Mouse (Mus musculus): ENCODE results near the gene Gabbr2.
A peak's percentile ranks its signal among the peaks of the same experiment; 100 is the strongest.

The Gabbr2 gene

DNA sequence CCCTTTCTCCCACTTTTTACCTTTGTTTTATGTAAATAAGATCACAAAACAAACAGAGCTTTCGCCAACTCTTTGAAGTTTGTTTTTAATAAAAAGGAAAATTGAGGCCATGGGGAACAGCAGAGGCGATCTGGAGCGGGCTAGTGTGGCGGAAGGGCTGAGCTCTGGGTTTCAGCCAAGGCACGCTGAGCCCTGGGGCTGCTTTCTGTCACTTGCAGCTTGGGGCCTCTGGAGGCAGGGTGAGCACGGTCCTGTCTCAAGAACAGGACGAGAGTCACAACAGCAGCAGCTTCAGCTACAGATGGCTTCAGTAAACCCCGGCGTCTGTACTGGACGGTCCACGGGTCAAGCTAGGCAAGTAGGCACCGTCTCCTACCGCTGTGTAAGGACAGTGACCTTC is 132.8 kb downstream of the Gabbr2 start:
- DNase-seq, result peak; percentile 81 to 85

DNA sequence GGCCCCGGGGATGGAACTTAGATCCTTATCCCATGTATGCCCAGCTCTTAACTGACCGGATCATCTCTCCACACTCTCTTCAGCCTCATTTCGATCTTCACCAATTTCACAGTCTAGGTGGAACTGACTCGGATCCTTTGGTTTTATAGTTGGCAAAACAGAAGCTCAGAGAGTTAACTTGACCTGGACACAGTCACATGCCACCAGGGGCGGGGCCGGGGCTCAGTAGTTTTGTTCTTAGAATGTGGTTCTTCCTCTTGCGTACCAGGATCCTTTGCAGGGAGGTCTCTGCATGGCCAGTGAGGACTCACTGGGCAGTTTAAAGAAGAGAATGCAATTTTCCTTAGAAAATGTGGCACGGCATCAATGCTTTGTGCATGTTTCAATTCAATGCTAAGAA is 135.5 kb downstream of the Gabbr2 start:
- no peak for DNase-seq

DNA sequence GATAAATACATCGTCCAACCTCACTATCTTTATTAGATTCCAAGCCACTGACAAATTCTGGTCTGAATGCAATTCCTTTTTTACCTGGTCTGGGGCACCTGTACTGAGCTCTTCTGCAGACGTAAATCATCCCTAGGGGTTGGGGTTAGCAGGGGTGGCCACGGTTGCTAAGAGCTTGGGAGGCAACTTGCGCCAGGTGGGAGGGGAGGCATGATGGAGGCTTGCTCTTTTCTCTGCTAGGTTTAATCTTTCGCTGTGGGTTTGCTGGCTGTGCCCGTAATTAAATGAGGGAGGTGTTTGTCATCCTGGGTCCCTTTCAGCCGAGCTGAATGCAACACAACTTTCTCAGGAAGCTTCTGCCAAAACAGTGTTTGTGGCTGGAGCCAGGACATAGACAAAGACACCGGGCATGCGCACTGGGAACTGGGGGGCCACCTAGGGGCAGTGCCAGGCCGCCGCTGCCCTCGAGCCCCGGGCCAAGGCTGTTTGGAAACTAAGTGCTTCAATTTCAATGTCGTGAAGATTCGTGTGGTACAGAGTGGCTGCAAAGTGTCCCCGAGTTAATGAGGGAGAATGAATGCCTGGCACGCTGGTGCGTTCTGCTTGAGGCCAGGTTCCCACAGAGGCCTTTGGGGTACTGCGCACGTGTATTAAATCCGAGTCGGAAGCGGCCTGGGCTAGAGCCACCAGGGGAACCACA is 136.8 kb downstream of the Gabbr2 start:
- peak; percentile 39 to 47 for DNase-seq

DNA sequence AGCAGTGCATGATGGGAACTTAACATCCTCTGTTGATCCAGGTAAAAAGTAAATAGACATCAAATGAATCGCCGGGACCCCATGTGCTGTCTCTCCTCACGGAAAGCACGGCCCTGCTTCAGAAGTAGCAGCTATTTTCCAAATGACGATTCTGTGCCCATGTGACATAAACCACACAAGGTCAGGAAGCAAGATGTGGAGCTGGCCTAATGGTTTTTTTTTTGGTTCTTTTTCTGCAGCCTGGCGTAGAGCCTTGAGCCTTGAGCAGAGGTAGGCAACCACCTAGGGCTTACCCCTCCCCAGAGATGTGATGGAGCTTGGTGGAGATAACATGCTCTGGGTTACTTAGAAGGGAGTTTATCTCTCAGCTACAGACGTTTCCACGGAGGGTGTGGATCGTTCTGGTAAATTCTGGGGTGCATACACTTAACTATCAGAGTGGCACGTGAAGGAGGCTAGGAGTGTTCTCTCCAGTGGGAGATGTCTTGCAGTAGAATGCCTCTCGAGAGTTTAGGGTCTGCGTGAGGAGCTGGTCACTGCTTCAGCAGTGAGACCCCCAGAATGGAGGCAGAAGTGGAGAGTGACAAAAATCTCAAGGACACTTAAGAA is 137.7 kb downstream of the Gabbr2 start:
- no peak for DNase-seq

DNA sequence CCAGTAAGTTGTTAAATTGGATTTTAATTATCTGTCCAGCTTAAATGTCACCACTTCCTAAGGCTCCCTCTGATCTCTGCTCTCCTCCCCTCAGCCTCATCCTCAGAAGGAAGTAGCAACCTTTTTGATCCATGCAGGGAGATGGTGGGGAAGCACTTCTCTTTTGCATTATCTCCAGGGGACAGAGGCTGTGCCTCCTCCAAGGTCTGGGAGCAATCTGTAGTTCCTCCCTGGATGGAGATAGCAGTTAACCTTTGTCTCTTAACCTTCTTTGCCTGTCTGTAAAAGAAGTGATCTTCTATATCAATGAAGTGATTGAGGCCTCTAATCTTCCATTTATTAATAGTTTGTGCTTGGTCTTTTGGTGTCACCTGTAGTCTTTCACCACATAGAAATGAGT is 143.9 kb downstream of the Gabbr2 start:
- no peak for DNase-seq

DNA sequence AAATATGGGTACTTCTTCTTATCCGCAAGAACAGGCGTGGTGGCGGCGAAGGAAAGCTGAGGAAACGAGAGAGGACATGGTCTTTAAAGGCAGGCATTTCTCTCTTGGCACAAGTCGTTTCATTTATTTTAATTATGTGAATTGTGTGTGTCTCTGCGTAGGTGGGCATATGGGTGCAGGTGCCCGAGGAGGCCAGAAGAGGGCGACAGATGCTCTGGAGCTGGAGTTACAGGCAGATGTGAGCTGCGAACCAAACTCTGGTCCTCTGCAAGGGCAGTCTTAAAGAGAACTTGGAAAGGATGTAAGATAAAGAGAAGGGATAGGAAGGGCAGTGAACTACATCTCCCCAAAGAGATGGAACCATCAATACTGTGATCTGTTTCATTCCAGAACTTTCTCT is 145.3 kb downstream of the Gabbr2 start:
- no peak for DNase-seq

DNA sequence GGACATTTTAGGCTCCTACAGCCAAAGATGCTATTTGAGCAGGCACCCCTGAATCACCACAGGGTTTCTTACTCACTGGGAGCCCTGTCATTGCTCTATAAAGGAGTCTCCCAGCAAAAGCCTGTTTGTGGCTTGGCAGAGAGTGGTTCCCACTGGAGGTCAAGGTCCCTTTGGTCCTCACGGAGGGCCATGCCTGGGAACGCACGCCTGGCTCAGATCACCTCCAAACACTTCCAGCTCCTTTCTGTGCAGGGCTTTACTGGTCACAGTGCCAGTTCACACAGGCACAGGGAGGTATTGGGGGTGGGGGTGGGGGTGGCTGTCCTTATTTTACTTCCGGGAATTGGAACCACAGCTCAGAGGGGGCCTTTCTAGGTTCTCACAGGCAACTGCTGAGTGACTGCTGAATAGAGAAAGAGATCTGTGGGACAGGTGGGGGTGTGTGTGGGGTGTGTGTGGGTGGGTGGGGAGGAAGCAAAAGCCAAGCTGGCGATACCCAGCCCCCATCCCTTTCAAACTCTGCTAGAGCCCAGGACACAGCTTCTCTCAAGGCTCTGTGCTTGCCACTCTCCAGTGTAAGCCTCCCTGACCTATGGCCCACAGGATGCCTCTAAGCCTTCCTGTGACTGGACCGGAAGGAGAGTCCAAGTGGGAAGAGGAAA is 146.6 kb downstream of the Gabbr2 start:
- DNase-seq, result no peak

DNA sequence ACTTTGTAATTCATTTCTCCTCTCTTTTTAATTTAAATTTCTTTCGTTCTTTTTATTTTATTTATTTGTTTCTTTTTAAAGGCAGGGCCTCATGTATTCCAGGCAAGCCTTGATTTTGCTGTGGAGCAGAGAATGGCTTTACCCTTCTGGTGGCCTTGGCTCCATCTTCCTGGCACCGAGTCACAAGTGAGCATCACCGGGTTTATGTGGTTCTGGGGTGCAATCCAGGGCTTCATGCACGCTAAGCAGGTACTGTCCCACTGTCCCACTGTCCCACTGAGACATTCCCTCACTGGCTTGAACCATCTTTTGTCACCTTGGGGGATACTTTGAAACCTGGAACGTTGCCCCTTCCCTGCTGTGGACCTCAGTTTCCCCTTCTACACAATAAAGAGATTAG is 147.1 kb downstream of the Gabbr2 start:
- DNase-seq, result no peak

DNA sequence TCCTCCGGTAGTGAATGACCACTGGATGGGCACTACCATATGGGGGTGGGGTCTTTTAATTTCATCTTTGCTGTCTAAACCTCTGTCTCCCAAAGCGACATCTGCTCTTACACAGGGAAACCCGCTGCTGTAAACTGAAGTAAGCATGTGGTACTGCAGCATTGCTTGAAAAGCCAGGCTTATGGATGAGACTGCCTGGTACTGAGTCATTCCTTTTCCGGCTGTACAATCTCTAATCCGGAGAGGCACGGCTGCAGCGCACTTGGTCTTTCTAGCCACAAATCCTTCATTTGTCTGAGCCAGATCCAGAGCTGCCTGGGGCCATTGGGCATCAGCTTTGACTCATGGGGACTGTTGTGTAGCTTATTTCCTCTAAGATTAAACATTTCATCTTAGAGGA is 149.1 kb downstream of the Gabbr2 start:
- DNase-seq, result no peak

DNA sequence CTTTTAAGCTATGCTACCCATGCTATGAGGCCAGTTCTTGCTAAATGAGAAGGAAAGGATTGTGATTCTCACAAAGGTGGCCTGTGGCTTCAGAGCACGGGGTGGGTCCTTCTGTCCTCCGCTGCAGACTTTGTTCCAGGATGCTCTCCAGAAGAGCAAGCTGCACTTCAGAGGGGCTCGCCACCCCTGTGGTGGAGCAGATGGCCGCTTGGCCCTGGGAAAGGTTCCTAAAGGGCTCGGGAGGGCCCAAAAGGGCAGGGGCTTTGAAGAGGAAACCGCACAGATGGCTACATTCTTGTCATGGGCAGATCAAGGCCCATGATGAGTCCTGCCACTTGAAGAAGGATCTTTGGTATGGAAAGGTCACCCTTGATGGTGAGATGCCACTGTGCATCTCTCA is 151.5 kb downstream of the Gabbr2 start:
- peak; percentile 59 to 64 for DNase-seq

DNA sequence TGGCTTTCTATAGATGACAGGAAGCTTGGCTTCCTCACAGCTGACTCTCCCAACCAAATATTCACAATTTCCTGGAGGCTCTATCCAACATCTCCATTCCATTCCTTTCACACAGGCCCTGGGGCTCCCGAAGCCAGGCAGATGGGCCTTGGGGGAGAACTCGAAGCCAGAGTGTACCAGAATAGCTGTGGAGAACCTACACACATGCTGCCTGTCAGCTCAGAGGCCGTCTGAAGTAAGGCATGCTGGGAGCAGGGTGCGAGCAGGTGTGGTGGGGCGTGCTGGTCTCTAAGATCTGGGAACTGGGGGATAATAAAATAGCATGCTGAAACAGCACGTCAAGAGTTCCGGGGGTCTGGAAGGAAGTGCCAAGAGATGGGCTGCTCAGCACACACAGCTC is 154.3 kb downstream of the Gabbr2 start:
- DNase-seq, result no peak

DNA sequence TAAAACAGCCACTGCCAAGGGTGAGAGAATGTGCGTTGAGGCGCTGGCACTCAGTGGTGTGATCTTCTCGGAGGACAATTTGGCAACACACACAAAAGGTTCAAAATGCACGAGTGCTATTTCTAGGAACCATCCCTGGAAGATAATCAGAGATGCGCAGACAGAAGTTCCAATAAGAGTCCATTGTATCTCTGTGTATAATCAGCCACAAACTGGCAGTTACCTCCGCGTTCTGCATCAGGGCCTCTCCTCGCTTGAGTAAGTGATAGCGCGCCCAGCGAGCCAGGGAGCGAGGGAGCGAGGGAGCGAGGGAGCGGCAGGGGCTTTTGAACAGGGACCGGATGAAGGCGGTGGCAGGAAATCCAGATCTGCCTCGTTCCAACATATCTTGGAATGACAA is 155.6 kb downstream of the Gabbr2 start:
- no peak for DNase-seq

DNA sequence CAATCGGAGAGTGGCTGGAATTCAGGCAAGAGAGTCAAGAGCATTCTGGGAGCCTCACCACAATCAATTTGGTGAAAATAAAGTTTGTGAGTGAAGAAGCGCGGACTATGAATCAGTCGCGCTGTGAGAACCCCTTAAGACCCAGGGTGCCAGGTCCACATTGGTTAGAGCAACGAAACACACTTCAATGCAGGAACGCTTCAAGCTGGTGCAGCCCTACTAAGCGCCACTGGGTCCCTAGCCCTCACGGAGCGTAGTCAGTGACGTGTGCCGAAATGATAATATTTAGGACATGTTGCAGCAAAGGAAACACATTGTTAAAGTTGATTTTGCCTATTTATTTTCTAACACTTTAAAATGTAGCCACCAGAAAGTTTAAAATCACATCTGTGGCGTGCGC is 156.6 kb downstream of the Gabbr2 start:
- DNase-seq, result no peak

DNA sequence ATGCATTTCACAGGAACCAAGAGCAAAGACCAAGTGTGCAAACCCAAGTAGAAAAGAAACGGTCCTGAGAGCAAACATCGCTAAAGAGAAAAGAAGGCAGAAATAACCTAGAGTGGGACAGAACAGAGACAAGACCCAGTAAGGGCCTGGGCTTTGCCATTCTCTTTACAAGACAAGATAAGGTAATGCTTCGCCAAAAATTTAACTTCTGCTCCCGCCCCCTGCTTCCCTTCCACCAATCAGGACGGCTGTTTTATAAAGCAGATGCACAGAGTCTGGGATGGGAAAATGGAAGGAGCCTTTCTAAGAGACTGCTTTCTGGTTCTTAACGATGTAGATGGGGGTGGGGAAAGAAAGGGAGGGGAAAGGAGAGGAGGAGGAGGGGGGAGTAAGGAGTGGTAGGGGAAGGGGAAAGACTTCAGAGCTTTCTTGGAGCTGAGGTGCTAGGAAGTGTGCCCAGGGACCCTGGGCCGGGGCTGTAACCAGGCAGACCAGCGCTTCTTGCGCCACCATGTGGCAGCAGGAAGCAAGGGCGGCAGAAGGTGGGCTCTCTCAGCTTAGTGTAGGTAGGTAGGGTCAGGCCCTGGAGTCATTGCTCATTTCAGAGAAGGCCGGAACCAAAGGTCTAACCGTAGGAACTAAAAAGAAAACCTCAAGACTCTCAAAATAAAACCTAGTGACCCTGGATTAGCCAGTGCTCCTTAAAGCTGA is 158.7 kb downstream of the Gabbr2 start:
- no peak for DNase-seq

DNA sequence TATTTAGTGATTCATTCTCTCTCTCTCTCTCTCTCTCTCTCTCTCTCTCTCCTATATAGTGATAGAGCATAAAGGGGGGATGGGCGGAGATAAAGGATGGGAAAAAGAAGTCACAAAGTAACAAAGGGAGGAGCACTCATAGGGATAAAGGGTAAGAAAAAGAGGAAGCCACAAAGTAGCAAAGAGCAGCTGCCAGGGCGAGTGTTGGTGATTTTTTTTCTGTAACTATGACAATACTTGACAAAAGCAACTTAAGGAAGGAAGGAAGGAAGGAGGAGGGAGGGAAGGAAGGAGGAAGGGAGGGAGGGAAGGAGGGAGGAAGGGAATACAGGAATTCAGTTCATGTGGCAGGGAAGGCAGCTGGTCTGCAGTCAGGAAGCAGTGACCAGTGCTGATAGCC is 162.0 kb downstream of the Gabbr2 start:
- DNase-seq, result no peak

DNA sequence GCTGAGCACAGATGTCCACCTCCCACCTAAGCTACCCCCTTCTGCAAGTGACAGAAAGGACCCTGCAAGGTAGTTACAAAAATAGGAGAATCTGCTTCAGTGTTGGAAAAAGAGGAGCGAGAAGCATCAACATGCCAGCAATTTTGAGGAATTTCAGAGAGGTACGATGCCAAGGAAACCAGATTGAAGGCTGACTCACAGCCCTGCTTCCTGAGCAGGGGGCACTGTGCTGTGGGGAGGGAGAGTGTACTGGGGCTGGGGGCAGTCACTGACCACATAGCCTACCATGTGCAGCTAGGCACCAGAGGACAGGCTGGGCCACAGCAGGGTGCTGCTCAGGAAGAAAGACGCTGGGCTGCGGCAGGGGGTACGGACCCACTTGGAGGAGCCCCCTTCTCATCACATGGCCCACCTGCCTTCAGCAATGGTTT is 163.5 kb downstream of the Gabbr2 start:
- peak; percentile 49 to 57 for DNase-seq

DNA sequence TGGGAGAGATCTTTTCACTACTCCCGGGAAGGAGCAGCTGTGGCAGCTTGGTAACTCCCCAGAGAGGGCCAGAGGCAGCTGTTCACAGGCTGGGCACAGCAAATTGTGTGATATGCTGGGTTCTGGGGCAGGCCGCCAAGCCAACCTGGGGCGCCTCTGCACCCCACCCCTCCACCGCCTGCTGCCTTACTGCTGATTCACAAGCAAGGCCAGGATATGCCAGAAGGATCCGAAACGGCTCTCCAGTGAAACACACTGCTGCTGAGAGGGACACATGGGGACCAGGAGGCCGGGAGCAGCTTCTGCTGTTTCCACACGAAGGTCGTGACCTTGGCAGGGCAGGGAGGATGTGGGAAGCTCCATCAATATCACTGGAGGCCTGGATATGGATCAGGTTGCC is 164.2 kb downstream of the Gabbr2 start:
- DNase-seq, result peak; percentile 53 to 54

DNA sequence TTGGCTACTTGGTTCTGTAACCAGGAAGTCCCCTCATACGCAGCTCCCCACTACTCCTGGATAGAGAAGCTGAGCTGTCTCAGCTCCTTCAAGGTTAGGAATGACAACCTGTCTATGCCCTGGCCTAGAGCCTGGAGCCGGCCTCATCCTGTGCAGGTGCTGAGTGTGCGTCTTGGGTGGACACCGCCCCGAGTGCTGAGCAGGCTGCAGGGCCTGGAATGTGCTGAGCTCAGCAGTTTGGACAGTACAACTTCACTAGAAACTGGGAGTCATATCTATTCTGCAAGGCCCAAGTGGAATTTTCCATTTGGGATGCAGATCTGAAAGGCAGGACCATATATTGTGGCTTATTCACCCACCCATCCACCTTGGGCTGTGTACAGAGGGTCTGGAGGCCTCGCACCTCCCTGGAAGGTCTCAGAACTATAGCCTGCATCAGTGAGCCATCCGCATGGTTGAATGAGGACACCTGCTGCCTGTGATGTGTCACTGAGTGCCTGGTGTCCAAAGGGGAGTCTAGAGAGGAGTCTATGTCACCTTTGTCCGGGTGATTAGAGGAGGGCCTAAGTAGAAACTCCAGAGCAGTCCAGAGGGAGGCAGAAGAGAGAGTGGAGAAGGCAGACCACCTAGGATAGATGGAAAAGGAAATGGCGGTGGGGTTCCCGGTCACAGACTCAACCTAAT is 165.7 kb downstream of the Gabbr2 start:
- DNase-seq, result no peak

DNA sequence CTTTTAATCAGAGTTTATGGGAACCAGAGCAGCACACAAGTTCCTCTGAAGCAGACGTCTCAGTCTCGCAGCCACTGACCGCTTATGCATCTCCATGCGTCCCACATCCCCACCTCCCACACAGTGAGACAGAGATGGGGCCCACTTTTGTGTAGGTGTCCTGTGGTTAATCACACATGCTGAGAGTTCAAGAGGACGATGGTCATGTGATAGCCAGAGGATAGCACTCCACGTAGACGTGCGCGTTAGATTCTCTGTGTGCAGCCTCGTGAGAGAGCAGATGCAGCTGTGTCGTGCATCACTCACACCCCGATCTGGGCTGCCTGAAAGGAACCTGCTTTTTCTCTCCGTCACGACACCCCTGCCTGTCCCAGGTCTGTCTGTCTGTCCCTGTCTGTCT is 167.9 kb downstream of the Gabbr2 start:
- DNase-seq, result no peak

DNA sequence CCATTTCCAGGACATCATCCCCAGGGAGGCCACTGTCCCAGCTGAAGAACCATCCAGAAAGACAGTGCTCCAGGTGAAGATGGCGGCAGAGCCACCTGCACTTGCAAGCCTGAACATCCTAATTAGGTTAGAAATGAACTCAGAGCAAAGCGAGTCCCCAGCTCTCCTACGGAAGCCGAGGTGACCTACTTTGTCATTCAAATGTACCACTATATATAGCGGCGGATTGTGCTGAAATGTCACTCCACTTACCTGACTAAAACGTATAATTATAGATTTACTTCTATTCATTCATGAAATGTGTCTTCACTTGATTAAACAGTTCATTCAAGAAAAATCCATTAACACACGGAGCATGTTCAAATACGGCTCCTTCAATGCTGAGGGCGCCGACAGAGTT is 170.0 kb downstream of the Gabbr2 start:
- no peak for DNase-seq

DNA sequence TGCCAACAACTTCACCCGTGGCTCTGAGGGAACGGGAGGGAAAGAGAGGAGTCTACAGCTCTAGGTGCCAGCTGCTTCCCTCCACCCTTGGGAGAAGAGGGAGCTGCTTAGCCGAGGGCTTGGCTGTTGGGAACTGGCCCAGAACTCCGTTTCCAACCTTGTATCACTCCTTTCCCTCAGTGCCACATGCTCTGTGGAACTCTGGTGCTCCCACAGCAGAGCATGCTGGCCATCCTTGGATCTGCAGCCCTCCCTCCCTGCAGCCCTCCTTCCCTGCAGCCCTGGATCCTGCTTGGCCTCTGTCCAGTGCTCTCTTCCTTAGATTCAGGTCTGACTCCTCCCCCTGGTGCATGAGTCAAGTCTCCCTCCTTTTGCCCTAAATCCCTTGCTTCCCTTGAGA is 176.7 kb downstream of the Gabbr2 start:
- DNase-seq, result peak; percentile 53 to 60

DNA sequence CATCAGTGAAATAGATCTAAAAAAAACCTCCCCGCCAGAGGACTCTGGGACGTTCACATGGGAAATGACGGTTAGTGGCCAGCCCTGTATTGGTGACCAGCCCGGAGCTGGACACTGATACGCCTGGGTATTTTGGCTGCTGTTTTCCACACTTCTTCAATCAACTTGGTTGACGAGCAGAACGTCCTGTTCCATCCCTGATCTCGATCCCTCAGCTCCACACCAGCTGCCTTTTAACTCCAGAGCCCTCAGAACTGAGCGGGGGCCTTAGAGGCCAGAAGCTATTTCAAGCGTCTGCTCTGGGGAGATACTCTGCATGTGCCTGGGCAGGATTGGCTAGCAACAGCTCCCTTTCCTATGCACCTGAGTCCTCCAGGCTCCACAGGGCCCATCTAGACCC is 177.4 kb downstream of the Gabbr2 start:
- no peak for DNase-seq

DNA sequence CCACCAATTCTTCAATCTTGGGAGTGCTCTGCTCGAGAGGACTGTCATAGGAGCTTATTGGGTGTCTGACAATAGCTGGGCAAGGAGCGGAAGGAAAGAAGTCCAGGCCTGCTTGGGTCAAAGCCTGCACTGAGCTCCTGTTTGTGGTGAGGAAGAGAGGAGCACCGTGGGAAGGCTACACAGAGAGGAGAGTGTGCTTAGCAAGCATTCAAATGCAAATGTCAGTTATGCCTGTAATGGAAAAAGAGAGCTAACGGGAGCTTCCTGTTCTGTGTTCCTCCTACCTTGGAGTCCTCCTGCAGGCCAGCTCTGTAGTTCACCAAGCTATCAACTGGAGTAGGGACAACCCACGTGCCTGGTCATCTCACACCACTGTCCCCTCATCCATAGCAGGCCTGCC is 180.5 kb downstream of the Gabbr2 start:
- DNase-seq, result no peak

Measured in cerebellum, postnatal 36 days (tissue).